Mouse (Mus musculus) neural tube, embryonic 10.5 days (tissue): ENCODE measurements around the gene Csf2rb2.
"Not testable (repeated sequence)": the region's sequence is repeated elsewhere in the genome, so short reads cannot be mapped to it uniquely, and the experiment has no call there.

Source experiments
- DNase-seq: peaks from one replicate; pipeline ENCODE4 v3.0.0-alpha.2; 2017; ENCODE audit warnings: low spot score; ENCODE audit errors: extremely low spot score

The Csf2rb2 gene

GRCm38 (mm10) chr15:78257326-78258050 lies 48.0 kb downstream of the Csf2rb2 start:
- peak; percentile 57 for DNase-seq

GRCm38 (mm10) chr15:78256602-78257259 lies 48.8 kb downstream of the Csf2rb2 start:
- not testable (repeated sequence) for DNase-seq

DNA sequence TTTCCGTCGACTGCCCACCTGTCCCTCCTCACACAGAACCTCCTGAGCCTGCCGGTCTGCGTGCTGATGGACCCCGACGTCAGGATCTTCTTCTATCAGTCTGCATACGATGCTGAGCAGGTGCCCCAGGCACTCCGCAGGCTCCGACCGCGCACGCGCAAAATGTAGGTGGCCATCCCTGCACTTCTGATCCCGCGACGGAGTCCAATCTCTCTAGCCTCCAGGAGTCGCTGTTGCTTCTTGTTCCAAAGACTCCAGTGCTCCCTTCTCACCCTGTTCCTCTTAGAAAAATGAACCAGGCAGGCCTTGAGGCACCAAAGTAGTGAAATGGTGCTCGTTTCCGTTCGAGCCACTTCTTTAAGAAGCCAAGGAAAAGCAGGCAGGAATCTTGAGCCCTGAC lies 50.8 kb downstream of the Csf2rb2 start:
- peak; percentile 32 for DNase-seq

GRCm38 (mm10) chr15:78248410-78248809 lies 57.1 kb downstream of the Csf2rb2 start:
- DNase-seq: no peak

DNA sequence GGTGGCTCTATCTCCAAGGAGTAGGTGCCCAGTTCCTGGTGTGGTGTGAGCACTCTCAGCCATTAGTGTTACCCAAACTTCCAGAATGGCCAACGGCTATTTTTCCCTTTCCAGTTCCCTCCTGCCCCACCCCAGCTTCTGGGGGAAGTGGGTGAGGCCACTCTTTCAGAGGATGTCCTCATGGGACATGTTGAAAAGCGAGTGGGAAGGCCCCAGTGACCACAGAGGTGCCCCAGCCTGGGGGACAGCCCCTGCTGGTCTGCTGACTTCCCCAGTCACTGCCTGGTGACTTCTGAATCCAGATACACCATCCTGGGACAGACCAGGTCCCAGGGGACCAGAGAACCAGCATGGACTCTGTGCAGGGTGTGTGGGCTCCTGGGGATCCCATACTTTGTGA lies 57.9 kb downstream of the Csf2rb2 start:
- no peak for DNase-seq

- no peak for DNase-seq
Observed at GRCm38 (mm10) chr15:78246143-78247116, 59.1 kb downstream of the Csf2rb2 start.

DNA sequence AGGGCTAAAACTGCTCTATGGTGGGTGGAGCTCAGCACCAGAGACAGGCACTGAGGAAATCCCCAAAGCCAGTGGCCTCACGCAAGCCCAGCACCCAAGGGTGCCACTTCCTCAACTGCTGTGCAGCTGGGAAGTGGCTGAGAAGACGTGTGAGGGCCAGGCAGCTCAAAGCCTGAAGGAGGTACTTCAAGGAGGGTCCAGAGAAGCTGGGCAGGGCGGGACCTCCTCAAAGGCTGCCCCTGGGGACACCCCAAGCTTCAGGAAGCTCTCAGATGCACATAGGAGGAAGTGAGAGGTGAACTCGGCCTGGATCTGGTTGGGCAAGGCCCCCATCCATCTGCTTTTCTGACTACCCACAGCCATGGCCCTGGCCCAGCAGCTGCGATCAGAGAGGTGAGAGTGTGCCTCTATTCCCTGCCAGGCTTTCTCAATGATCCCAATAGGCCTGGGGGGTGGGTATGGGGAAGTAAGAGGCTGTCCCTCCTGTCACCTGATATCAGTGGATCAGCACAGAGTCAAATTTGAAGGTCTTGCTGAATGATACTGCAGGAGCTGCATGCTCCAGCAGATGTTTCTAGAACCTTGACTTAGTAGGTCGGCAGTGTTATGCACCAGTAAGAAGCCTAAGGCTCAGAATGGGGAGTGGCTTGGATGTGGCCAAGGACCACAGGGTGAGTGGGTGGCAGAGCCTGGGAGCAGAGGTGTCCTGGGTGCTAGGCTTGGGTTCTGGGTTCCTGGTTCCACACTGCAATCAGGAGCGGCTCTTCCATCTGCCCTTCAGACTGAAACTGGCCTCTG lies 60.6 kb downstream of the Csf2rb2 start, which contains the start of gene Ncf4:
Gene Ncf4 (plus strand): TSS at position 107 of the 798 bp plus-strand sequence.
- DNase-seq: no peak

DNA sequence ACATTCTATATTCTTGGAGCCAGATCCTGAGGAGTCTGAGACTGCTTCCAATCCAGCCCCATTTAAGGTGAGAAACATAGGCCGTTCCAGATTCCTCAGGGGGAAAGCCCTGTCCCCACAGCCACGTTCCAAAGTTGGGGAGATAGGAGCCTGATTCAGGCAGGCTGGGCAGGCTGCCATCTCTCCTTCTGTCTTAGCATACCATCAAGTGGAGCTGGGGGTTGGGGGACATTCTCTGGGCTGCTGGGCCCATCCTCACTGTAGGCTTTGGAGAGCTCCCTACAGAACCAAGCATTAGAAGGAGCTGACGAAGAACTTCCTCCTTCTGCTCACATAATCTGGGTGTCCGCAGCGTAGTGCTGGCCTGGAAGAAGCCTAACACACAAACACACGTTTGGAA lies 61.7 kb downstream of the Csf2rb2 start:
- DNase-seq: no peak

DNA sequence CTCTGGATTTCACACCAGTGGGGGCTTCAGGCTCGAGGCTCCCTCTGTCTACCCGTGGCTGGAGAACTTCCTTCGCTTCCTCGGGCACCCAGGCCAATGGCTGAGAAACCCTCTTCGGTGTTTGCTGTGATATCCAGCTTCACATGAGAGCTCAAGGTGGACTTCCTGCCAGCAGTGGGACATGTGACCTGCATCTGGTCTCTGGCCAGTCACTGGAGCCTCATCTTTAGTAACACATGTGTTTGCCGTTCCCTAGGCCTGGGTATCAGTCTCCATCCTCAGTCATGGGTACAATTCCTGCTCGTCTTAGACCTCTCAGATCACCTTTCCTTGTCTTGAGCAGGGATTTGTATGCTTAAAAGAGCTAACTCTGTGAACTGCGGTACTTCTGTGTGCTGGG lies 62.5 kb downstream of the Csf2rb2 start:
- no peak for DNase-seq

GRCm38 (mm10) chr15:78241335-78241734 lies 64.2 kb downstream of the Csf2rb2 start:
- DNase-seq: no peak

DNA sequence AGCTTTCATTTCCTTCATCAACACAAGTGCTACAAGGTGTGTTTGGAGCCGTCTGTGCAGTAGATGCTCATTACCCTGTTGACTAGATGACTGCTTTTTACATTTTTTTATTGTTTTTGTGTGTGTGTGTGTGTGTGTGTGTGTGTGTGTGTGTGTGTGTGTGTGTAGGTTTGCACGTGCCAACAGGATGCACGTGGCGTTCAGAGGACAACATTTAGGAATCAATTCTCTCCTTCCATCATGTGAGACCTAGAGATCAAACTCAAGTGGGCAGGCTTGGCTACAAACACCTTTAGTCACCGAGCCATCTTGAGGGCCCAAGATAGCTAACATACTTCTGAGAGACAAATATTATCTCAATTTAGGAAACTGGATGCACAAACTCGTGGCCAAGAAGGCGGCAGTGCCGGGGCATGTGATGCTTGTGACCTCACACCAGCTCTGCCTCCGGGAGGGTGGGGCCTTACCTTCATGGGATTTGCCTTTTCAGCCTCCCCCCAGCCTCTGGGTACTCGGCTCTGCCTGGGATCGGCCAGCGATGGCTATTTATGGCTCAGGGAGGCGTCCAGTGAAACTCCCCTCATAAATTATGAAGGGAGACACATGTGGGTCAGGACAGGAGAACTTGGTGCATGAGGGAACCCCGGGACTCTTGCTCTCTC lies 65.4 kb downstream of the Csf2rb2 start:
- no peak for DNase-seq

DNA sequence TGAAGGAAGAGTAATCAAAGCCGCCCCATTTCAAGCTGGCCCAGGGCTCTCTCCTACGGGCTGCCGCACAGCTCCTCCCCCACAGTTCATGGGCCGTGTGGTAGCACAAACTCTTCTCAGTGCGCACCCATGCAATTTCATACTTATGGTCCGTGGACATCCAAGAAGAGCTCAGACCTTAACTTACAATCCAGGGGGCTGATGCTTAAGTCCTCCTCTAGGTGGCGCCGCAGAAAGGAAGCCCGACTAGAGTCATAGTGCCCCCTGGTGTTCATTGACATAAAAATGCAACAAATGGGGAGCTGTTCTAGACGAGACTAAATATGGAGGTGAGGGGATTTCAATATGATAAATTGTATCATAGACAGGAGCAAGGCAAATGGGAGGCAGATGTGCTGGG lies 66.1 kb downstream of the Csf2rb2 start:
- DNase-seq: peak; percentile 62

- DNase-seq: no peak
Observed at GRCm38 (mm10) chr15:78234823-78235509, 70.6 kb downstream of the Csf2rb2 start.
